In genomic region chr19:47397882-47398671, GRCm38 (mm10) we compare ENCODE assay signal across 11 mouse cellular contexts.
DNase-seq lines count a peak whose midpoint lies in the region; ATAC-seq and TF ChIP-seq lines count a peak whose summit lies in the region.
"Had no signal": no experiment of that assay in that cellular context is flagged by ENCODE, and none has a peak within 500 bp of the region (broad histone marks: within the 10 kb centered on the region; RNA-seq: fewer than 3 reads in every experiment).

No protein-coding gene starts in this region.

- no peak for TF ChIP-seq CTCF in intestine, postnatal 0 days (IDR thresholded peaks at IDR 0.05; ENCODE audit: low read depth)
- TF ChIP-seq CTCF in heart, postnatal 0 days (IDR thresholded peaks at IDR 0.05; ENCODE audit: low read depth): no peak

- H3K27me3 ChIP-seq in intestine, embryonic 14.5 days (replicated peaks; ENCODE audit: control insufficient read depth, insufficient read depth, low read length): no peaks in the 10 kb centered on the region
- no peaks in the 10 kb centered on the region for H3K27me3 ChIP-seq in intestine, postnatal 0 days (replicated peaks; ENCODE audit: control insufficient read depth, insufficient read depth, low read length)
- H3K27me3 ChIP-seq in embryonic facial prominence, embryonic 13.5 days: no peaks in the 10 kb centered on the region
- no peaks in the 10 kb centered on the region for H3K27me3 ChIP-seq in heart, postnatal 0 days (ENCODE audit: control insufficient read depth, insufficient read depth, low read length)
- H3K27me3 ChIP-seq: liver, embryonic 15.5 days had no signal

- no peak for TF ChIP-seq EP300 in heart, postnatal 0 days (IDR thresholded peaks at IDR 0.05; ENCODE audit: low read depth)

- peak overlapping the region; percentile 29; the same call in 1 of the 2 replicates for H3K27ac ChIP-seq in intestine, embryonic 14.5 days (ENCODE audit: low read depth)
- no peak overlapping the region for H3K27ac ChIP-seq in intestine, postnatal 0 days (ENCODE audit: low read depth, low read length)
- peak overlapping the region; percentile 41 for H3K27ac ChIP-seq in embryonic facial prominence, embryonic 13.5 days
- no peak overlapping the region for H3K27ac ChIP-seq in heart, postnatal 0 days (ENCODE audit: low read depth)
- H3K27ac ChIP-seq: liver, embryonic 15.5 days had no signal

- no peaks in the 10 kb centered on the region for H3K36me3 ChIP-seq in intestine, embryonic 14.5 days (ENCODE audit: control insufficient read depth, insufficient read depth, low read length)
- no peaks in the 10 kb centered on the region for H3K36me3 ChIP-seq in intestine, postnatal 0 days (ENCODE audit: control insufficient read depth, insufficient read depth)
- H3K36me3 ChIP-seq in embryonic facial prominence, embryonic 13.5 days: peaks cover 9% of the 10 kb centered on the region
- H3K36me3 ChIP-seq in heart, postnatal 0 days (replicated peaks; ENCODE audit: control insufficient read depth, insufficient read depth, low read length): peaks cover 21% of the 10 kb centered on the region
- H3K36me3 ChIP-seq: liver, embryonic 15.5 days had no signal

- H3K9me3 ChIP-seq in intestine, embryonic 14.5 days (ENCODE audit: control insufficient read depth, low read length): no peaks in the 10 kb centered on the region
- H3K9me3 ChIP-seq in intestine, postnatal 0 days (ENCODE audit: control insufficient read depth): no peaks in the 10 kb centered on the region
- no peaks in the 10 kb centered on the region for H3K9me3 ChIP-seq in embryonic facial prominence, embryonic 13.5 days
- H3K9me3 ChIP-seq in heart, postnatal 0 days (replicated peaks; ENCODE audit: control insufficient read depth, low read length): no peaks in the 10 kb centered on the region
- H3K9me3 ChIP-seq: liver, embryonic 15.5 days had no signal

- no peak overlapping the region for H3K4me2 ChIP-seq in intestine, embryonic 14.5 days (ENCODE audit: low read length)
- no peak overlapping the region for H3K4me2 ChIP-seq in intestine, postnatal 0 days (replicated peaks; ENCODE audit: low read depth)
- no peak overlapping the region for H3K4me2 ChIP-seq in embryonic facial prominence, embryonic 13.5 days
- H3K4me2 ChIP-seq in heart, postnatal 0 days (ENCODE audit: low read depth, low read length): no peak overlapping the region
- H3K4me2 ChIP-seq: liver, embryonic 15.5 days had no signal

- 47% methylated on average over 18 of the region's 18 CpGs for WGBS in intestine, embryonic 14.5 days
- WGBS in intestine, postnatal 0 days: 67% methylated on average over 18 of the region's 18 CpGs
- WGBS in embryonic facial prominence, embryonic 13.5 days: 38% methylated on average over 18 of the region's 18 CpGs
- 59% methylated on average over 18 of the region's 18 CpGs for WGBS in heart, postnatal 0 days

- no peak for ATAC-seq in intestine, embryonic 14.5 days (replicated peaks; ENCODE audit: low FRiP score, low TSS enrichment, low read depth)
- no peak for ATAC-seq in intestine, postnatal 0 days
- no peak for ATAC-seq in embryonic facial prominence, embryonic 13.5 days (ENCODE audit: insufficient number of reproducible peaks, insufficient read depth, low FRiP score, low TSS enrichment, low read depth)
- ATAC-seq in heart, postnatal 0 days (ENCODE audit: insufficient read depth, low read depth): no peak

- no peak overlapping the region for H3K4me3 ChIP-seq in intestine, embryonic 14.5 days (ENCODE audit: low read depth, low read length)
- H3K4me3 ChIP-seq in intestine, postnatal 0 days (ENCODE audit: low read depth, low read length): no peak overlapping the region
- no peak overlapping the region for H3K4me3 ChIP-seq in embryonic facial prominence, embryonic 13.5 days
- no peak overlapping the region for H3K4me3 ChIP-seq in heart, postnatal 0 days (ENCODE audit: low read depth, low read length)
- H3K4me3 ChIP-seq: liver, embryonic 15.5 days had no signal

- DNase-seq in intestine, embryonic 14.5 days (ENCODE audit: low spot score): no peak
- no peak for DNase-seq in heart, postnatal 0 days (ENCODE audit: low spot score)
- peak; percentile 34 for DNase-seq in neural tube, embryonic 10.5 days (ENCODE audit: extremely low spot score, low spot score)
- DNase-seq in thymus, postnatal 10 days (ENCODE audit: low spot score in 2 of 2): no peak
- DNase-seq in adrenal gland, adult (ENCODE audit: inconsistent age in 2 of 2, low spot score in 1 of 2): no peak
- no peak for DNase-seq in thymus, postnatal 4 days
- DNase-seq: adrenal gland, adult 2 months; cerebellum, adult 9-11 months had no signal

- H3K9ac ChIP-seq in intestine, embryonic 14.5 days (ENCODE audit: low read length): no peak overlapping the region
- no peak overlapping the region for H3K9ac ChIP-seq in intestine, postnatal 0 days (ENCODE audit: low read depth, low read length)
- no peak overlapping the region; the same call in 1 of the 2 replicates for H3K9ac ChIP-seq in embryonic facial prominence, embryonic 13.5 days
- H3K9ac ChIP-seq in heart, postnatal 0 days (replicated peaks; ENCODE audit: low read depth, low read length): 0 out of 2 replicates have a peak overlapping the region, but pooled peaks have one; percentile 7
- H3K9ac ChIP-seq: liver, embryonic 15.5 days had no signal

- H3K4me1 ChIP-seq in intestine, embryonic 14.5 days (replicated peaks; ENCODE audit: control insufficient read depth, insufficient read depth, low read length): peaks cover 20% of the 10 kb centered on the region
- H3K4me1 ChIP-seq in intestine, postnatal 0 days (replicated peaks; ENCODE audit: control insufficient read depth, insufficient read depth, low read length): peaks cover 13% of the 10 kb centered on the region
- peaks cover 48% of the 10 kb centered on the region for H3K4me1 ChIP-seq in embryonic facial prominence, embryonic 13.5 days
- peaks cover 16% of the 10 kb centered on the region for H3K4me1 ChIP-seq in heart, postnatal 0 days (ENCODE audit: control insufficient read depth, insufficient read depth)

Comparison
In these comparisons a context has a peak if more than half of its experiments do, and no peak if none do; other contexts are left out.
1. H3K27ac ChIP-seq: peak in intestine, embryonic 14.5 days (single experiment) and embryonic facial prominence, embryonic 13.5 days (single experiment); none in intestine, postnatal 0 days (single experiment) and heart, postnatal 0 days (single experiment).